Mouse (Mus musculus): ENCODE data around the gene Cep70.

The Cep70 gene

DNA sequence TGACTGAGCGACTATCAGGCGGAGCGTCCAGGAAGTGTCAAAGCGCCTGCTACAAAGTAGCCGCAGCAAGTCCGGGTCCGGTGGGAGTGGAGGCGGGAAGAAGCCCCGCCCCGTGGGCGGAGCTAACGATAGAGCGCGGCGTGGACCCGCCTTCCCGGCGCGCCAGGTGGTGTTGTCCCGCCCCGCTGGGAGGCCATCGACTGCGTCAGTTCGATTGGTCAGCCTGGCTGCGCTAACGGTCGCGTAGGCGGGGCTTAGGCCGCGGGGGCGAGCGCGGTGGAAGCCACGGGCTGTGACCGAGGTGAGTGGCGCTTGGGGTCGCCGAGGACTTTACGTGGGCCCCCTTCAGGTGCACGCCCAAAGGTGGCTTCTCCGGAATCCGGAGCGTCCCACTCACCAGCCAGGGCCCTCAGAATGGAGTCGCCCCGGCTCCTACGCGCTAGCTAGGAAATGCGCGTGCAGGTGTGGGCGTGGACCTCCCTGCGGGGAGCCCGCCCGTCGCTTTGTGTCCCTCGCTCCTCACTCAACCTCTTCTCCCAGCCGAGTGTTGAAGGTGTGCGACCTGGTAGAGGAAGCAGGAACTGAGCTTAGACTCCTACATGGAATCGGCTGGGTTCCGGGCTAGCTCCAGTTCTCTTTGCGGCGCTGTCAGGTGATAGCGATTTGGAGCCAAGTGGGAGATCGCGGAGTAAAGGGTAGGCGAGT is at the start of gene Cep70:
Gene Cep70, plus strand, starts transcription at position 178 of the 705 bp plus-strand sequence.
- DNase-seq, result peak; percentile 97

DNA sequence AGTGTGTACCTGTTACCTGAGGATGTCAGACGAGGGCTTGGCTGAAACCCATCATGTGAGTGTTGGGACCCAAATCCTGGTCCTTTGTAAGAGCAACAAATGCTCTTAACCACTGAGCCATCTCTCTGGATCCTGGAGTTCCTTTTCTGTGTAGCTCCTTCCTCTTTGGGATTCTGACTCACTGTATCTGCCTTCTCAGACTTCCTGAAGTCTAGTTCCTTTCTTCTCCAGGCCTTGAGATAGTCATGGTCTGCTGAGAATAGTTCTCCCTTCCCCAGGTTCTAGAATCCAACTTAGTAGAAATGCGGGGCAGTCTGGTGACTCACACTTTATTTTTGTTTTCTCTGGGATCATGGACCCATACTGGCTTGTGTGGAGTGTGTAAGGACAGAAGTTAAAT is 30.5 kb upstream of the Cep70 start:
- DNase-seq, result no peak

DNA sequence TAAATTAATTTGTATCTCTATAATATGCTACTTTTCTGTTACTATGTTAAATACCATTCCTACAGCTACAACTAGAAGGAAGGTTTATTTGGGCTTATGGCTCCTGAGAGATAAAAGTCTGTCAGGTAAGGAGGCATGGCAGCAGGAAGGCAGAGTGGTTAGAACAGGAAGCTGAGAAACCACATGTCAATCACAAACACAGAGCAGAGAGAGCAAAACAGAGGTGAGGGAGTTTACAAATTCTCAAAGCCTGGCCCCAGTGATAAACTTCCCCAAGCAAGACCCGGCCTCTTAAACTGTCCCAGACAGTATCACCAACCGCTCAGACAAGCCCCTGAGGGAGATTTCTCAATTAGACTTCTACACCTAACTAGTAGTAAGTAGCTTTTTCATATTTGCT is 27.0 kb upstream of the Cep70 start:
- DNase-seq, result no peak

GRCm38 (mm10) chr9:99217999-99218719 is 25.0 kb upstream of the Cep70 start:
- DNase-seq, result peak; percentile 13

DNA sequence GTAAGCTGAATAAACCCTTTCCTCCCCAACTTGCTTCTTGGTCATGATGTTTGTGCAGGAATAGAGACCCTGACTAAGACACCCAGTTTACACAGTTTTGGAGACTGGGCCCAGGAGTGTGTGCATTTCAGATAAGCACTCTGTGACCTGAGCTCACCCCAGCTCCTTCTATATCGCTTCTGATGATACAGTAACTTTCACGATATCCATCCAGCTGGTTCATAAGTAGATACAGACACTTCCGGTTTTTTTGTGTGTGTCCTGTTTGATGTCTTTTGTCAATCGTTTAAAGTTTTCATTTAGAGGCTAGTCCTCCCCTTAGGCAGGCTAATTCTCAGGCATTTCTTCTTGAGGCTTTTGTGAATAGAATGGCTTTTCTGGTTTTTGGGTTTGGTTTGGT is 21.5 kb upstream of the Cep70 start:
- DNase-seq, result no peak

DNA sequence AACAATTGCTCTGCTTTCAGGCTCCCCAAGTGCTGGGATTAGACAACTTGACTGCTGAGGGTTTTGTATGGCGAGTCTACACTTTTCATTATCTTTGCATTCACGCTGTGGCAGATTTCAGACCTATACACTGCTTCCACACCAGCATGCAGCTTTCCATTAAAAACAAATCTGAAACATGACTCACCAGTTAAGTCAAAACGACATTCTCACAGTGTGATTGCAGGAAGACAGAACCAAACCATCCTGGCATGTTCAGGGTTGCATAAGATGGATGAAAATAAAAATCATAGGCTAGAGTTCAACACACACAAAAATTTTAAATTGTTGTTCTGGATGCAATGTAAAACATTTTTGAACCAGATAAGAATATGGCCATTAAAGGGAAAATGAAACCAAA is 18.6 kb upstream of the Cep70 start:
- DNase-seq, result no peak

- no peak for DNase-seq
Observed at GRCm38 (mm10) chr9:99229450-99229849, 13.7 kb upstream of the Cep70 start.

GRCm38 (mm10) chr9:99237139-99237538 is 6.0 kb upstream of the Cep70 start, which contains the start of gene Faiml:
Faiml (minus strand) TSS chr9:99237239.
- no peak for DNase-seq

DNA sequence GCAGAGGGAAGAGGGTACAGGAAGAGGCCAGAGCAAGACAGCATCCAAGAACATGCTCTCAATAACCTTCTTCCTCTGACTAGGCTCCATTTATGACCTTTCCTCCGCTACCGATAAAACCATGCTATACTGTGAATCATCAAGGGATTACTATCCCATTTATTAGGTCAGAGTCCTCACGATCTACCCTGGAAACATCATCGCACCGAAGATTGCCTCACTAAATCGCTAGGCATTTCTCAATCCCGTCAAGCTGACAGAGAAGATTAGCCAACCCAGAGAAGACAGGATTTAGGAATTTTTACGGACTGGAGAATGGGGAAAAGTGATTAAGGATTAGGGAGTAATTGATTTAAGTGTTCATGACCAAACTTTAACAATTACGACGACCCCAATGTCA is 4.9 kb upstream of the Cep70 start:
- no peak for DNase-seq

DNA sequence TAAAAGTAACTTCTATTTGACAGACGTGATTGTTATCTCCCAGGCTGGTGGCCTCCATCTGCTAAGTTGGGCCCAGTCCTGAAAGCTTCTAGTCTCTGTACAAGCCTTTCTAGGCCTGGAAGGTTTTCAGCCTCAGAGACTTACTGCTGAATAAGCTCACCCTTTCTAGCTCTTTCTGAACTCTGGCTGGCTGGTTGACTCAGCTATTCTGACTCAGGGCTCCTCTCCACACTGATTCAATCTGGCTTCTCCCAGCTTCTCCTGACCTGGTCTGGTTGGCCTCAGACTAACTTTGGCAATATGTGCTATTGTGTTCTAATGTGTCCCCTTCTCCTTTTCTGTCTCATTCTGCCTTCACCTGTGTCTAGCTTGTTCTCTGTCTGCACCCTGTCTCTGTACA is 3.9 kb upstream of the Cep70 start:
- DNase-seq, result no peak

DNA sequence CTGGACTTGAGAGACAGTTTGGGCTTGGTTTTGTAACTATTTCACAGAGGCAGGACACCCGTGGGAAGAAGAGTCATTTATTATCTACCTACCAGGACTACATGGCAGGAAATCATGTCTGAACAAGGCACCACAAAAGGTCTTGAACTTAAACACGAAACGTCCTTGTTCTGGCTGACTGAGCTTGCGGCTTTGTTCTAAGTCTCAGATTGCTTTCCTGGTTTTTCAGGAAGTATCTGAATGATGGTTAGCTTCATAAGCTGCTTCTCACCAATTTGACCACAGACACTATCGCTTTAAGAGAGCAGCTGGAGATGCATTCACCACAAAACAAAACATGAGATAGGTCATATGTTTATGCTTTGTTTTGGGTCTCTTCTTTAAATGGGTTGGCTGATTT is 2.6 kb upstream of the Cep70 start:
- DNase-seq, result no peak

- DNase-seq, result peak; percentile 47
Observed at GRCm38 (mm10) chr9:99242035-99242434, 1.1 kb upstream of the Cep70 start.

GRCm38 (mm10) chr9:99242533-99243189 is 506 bp upstream of the Cep70 start:
- no peak for DNase-seq

DNA sequence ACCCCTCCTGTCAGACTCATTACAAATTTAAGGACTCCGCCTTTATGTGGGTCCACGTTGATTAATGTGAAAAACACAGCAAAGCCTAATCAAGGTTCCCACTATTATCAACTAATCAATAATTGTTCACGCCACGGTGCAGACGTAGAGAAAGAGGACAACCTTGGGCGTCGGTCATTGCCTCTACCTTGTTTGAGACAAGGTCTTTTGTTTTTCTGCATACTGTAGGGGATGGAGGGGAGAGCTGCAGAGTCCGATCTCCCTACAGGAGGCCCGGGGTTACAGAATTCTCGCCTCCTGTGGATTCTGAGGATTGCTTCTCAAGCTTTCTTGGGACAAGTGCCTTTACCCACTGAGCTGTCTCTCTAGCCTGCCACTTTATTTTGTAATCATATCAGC is 727 bp downstream of the Cep70 start:
- no peak for DNase-seq

GRCm38 (mm10) chr9:99248304-99248703 is 5.1 kb downstream of the Cep70 start:
- DNase-seq, result no peak

- no peak for DNase-seq
Observed at GRCm38 (mm10) chr9:99248906-99249305, 5.7 kb downstream of the Cep70 start.

DNA sequence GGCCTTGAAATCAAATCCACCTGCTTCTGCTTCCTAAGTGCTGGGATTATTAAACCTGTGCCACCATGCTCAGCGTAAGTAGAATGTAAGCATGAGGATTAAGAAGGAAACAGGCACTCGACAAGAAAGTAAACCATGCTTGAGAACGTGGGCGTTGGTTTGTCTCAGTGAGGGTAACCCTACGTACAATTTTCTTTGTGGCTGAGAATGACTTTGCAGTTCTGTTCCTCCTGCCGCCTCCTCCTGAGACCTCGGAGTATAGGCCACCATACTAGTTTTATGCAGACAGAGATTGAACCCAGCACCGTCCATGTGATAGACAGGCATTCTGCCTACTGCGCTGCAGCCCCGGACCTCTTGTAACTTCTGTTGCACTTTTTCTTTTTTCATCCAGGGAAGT is 10.7 kb downstream of the Cep70 start:
- DNase-seq, result no peak

GRCm38 (mm10) chr9:99256206-99256605 is 13.0 kb downstream of the Cep70 start:
- no peak for DNase-seq

DNA sequence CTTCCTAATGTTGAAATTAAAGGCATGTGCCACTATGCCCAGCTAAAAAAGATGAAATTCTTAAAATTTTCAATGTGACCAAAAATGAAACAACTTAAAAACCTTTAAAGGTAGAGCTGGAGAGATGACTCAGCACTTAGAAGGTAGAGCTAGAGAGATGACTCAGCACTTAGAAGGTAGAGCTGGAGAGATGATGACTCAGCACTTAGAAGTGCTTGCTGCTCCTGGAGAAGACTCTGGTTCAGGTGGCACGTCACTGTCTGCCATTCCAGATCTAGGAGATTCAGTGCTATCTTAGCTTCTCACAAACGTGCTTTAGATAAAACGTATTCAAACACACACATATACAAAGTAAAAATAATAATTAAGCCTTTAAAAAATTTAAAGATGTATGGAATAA is 13.7 kb downstream of the Cep70 start:
- DNase-seq, result no peak

DNA sequence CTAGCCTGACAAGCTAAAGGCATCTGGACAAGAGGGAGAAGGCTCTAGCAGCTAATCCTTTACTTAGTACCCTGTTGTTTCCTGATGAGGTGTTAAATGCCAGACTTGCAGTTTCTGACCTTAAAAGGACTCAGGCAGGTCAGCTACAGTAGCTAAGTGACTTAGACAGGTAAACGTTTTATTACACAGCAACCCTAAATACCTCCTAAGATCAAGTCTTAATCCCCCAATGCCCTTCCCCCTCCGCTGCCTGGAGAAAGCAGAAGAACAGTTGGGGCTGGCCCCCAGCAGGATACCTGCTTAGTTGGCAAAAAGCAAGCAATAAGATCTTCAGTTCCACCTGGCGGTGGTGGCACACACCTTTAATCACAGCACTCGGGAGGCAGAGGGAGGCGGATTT is 15.7 kb downstream of the Cep70 start:
- DNase-seq, result no peak

GRCm38 (mm10) chr9:99304296-99304695 is 61.1 kb downstream of the Cep70 start:
- DNase-seq, result no peak

DNA sequence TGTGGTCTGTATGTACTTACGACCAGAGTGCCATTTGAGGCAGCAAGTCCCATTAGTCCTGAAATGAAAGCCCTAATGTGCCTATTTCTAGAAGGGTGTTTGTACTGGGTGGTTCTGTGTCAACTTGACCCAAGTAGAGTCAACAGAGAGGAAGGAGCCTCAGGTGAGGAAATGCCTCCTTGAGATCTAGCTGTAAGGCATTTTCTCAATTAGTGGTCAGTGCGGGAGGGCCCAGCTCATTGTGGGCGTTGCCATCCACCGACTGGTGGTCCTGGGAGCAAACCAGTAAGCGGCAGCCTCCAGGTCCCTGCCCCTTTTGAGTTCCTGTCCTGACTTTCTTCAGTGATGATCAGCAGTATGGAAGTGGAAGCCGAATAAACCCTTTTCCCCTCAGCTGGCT is 63.1 kb downstream of the Cep70 start:
- DNase-seq, result no peak

- no peak for DNase-seq
Observed at GRCm38 (mm10) chr9:99319343-99319951, 76.3 kb downstream of the Cep70 start.

DNA sequence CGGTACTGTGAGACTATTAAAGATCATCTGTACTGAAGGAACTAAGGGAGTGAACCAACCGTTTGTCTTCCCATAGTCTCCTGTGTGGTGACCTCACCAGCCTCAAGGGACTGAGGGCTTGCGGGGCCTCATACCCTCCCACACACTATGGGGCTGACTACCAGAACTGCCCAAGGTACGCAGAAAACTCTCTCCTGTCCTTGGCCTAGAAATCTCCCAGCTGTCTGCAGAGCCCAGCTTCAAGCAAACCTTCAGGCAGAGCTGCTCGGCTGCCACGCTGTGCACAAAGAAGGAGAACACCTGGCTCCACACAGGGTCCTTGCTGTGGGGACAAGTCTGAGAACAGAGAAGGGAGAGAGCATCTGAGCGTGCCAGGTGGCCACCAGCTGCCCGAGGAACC is 76.8 kb downstream of the Cep70 start:
- no peak for DNase-seq

All from thymus, postnatal 25 days (tissue).